In genomic region chr12:55397544-55398239, GRCm38 (mm10) we compare ENCODE assay signal across 8 mouse cellular contexts. TPM values are rescaled to one million over a fixed set of nuclear protein-coding genes. Genes with fewer than 3 reads are reported as not detected.
DNase-seq lines count a peak whose midpoint lies in the region; ATAC-seq and TF ChIP-seq lines count a peak whose summit lies in the region.

No protein-coding gene starts in this region.

- peaks cover 9% of the 10 kb centered on the region for H3K36me3 ChIP-seq in C2C12 (ENCODE audit: control insufficient read depth, insufficient read depth)
- H3K36me3 ChIP-seq in ES-E14 (ENCODE audit: control insufficient read depth, insufficient read depth, low read length, poor library complexity, severe bottlenecking): no peaks in the 10 kb centered on the region
- H3K36me3 ChIP-seq in heart, embryonic 11.5 days (ENCODE audit: control insufficient read depth, insufficient read depth, low read length): no peaks in the 10 kb centered on the region
- H3K36me3 ChIP-seq in liver, embryonic 11.5 days (ENCODE audit: control insufficient read depth, insufficient read depth, low read length): no peaks in the 10 kb centered on the region

- in situ Hi-C loops in ES-E14 (cut with MboI; ENCODE audit: low sequenced_read_pairs in 2 of 2, unreplicated experiment in 2 of 2): no loop called here

- H3ac ChIP-seq in C2C12 (ENCODE audit: control insufficient read depth, insufficient read length, low read depth): peak overlapping the region; percentile 95

- H3K4me1 ChIP-seq in ES-E14 (ENCODE audit: control insufficient read depth in 2 of 2, insufficient read depth in 2 of 2, low read length in 2 of 2, poor library complexity in 1 of 2): peaks cover 0 to 2% of the 10 kb centered on the region in 2 experiments; a peak in 2 of 4 replicates
- H3K4me1 ChIP-seq in heart, embryonic 11.5 days (ENCODE audit: control insufficient read depth, insufficient read depth, low read length): peaks cover 14% of the 10 kb centered on the region
- H3K4me1 ChIP-seq in liver, embryonic 11.5 days (replicated peaks; ENCODE audit: control insufficient read depth, insufficient read depth, low read length): peaks cover 8% of the 10 kb centered on the region

- H3K4me3 ChIP-seq in C2C12 (ENCODE audit: insufficient read depth, poor library complexity, severe bottlenecking) (peak overlapping the region; percentile 98), ES-E14 (ENCODE audit: insufficient read depth in 1 of 2, low read depth in 1 of 2, low read length in 2 of 2, poor library complexity in 1 of 2, severe bottlenecking in 1 of 2) (peak overlapping the region; percentile 80 to 100)
- peak overlapping the region; percentile 97 for H3K4me3 ChIP-seq in heart, embryonic 11.5 days (ENCODE audit: low read depth, low read length)
- H3K4me3 ChIP-seq in liver, embryonic 11.5 days (ENCODE audit: low read depth, low read length): peak overlapping the region; percentile 84

- no peak for DNase-seq in ES-E14 (ENCODE audit: low read depth, low spot score)
- DNase-seq in liver, embryonic 11.5 days (ENCODE audit: low spot score): no peak
- no peak for DNase-seq in urinary bladder, adult 2 months (ENCODE audit: low spot score)
- no peak for DNase-seq in spleen, adult 12 weeks (ENCODE audit: low spot score)
- DNase-seq in left cerebral cortex, postnatal 4 days: no peak
- DNase-seq in gastrocnemius, postnatal 25 days: no peak

- WGBS in heart, embryonic 11.5 days (ENCODE audit: insufficient replicate concordance): 61% methylated on average over 9 of the region's 9 CpGs
- WGBS in liver, embryonic 11.5 days: 59% methylated on average over 9 of the region's 9 CpGs

- intact Hi-C loops in left cerebral cortex, postnatal 4 days (cut with DNase I): loop anchor here (5.0 to 10.0 kb wide), 2 partner anchors 83 to 95 kb away; partner anchors contain the start of gene Nfkbia

- H3K27ac ChIP-seq in ES-E14 (ENCODE audit: insufficient read depth, low read depth, low read length, poor library complexity, severe bottlenecking): peak overlapping the region; percentile 50; the same call in 1 of the 2 replicates
- H3K27ac ChIP-seq in heart, embryonic 11.5 days (ENCODE audit: low read depth, low read length): peak overlapping the region; percentile 91
- H3K27ac ChIP-seq in liver, embryonic 11.5 days (ENCODE audit: low read depth, low read length): peak overlapping the region; percentile 79; the same call in 1 of the 2 replicates

- no peak for TF ChIP-seq CTCF in C2C12 (IDR thresholded peaks at IDR 0.05; ENCODE audit: control insufficient read depth, insufficient read depth, insufficient read length)

- no peaks in the 10 kb centered on the region for H3K27me3 ChIP-seq in C2C12 (ENCODE audit: control insufficient read depth, insufficient read depth, insufficient read length)
- no peaks in the 10 kb centered on the region for H3K27me3 ChIP-seq in heart, embryonic 11.5 days (ENCODE audit: control insufficient read depth, insufficient read depth, low read length)
- H3K27me3 ChIP-seq in liver, embryonic 11.5 days (replicated peaks; ENCODE audit: control insufficient read depth, insufficient read depth, low read length): no peaks in the 10 kb centered on the region

- ATAC-seq in heart, embryonic 11.5 days (replicated peaks; ENCODE audit: insufficient number of reproducible peaks, low FRiP score, low TSS enrichment): no peak
- ATAC-seq in liver, embryonic 11.5 days (replicated peaks; ENCODE audit: low FRiP score): no peak

- H3K79me3 ChIP-seq in C2C12 (ENCODE audit: low read depth): peaks cover 40% of the 10 kb centered on the region

- H3K9me3 ChIP-seq in ES-E14 (ENCODE audit: control insufficient read depth, insufficient read depth, low read depth, low read length): no peaks in the 10 kb centered on the region
- H3K9me3 ChIP-seq in heart, embryonic 11.5 days (replicated peaks; ENCODE audit: control insufficient read depth, low read length): no peaks in the 10 kb centered on the region
- no peaks in the 10 kb centered on the region for H3K9me3 ChIP-seq in liver, embryonic 11.5 days (ENCODE audit: control insufficient read depth, low read length)

- H3K4me2 ChIP-seq in heart, embryonic 11.5 days: peak overlapping the region; percentile 87
- H3K4me2 ChIP-seq in liver, embryonic 11.5 days: peak overlapping the region; percentile 74

- peaks cover 41% of the 10 kb centered on the region for H3K79me2 ChIP-seq in C2C12 (ENCODE audit: control insufficient read depth, insufficient read depth)

- H3K9ac ChIP-seq in ES-E14 (ENCODE audit: insufficient read depth, low read depth, low read length, poor library complexity, severe bottlenecking): peak overlapping the region; percentile 70; the same call in 1 of the 2 replicates
- peak overlapping the region; percentile 98 for H3K9ac ChIP-seq in heart, embryonic 11.5 days (ENCODE audit: low read depth, low read length)
- H3K9ac ChIP-seq in liver, embryonic 11.5 days (ENCODE audit: low read depth, low read length): peak overlapping the region; percentile 86

TF ChIP-seq in C2C12, 6 proteins besides CTCF, POLR2A, EP300 and RAD21:
- TF ChIP-seq MYOD1 (IDR thresholded peaks at IDR 0.05; ENCODE audit: control insufficient read depth, insufficient read length, low read depth) (no peak), USF1 (IDR thresholded peaks at IDR 0.05; ENCODE audit: low read depth) (no peak), CEBPB (IDR thresholded peaks at IDR 0.05; ENCODE audit: low read depth) (no peak), MAX (IDR thresholded peaks at IDR 0.05) (no peak), MYOG (IDR thresholded peaks at IDR 0.05; ENCODE audit: control insufficient read depth, extremely low read depth, insufficient read length) (no peak), FOSL1 (IDR thresholded peaks at IDR 0.05; ENCODE audit: insufficient read depth, low read length, poor library complexity, severe bottlenecking) (no peak)

TF ChIP-seq in ES-E14, 5 proteins besides CTCF, POLR2A, EP300 and RAD21:
- TF ChIP-seq ZC3H11A (IDR thresholded peaks at IDR 0.05; ENCODE audit: borderline replicate concordance, low read depth, low read length) (no peak), CHD2 (IDR thresholded peaks at IDR 0.05; ENCODE audit: low read depth, low read length) (no peak), ZNF384 (IDR thresholded peaks at IDR 0.05; ENCODE audit: low read depth, low read length) (no peak), MAFK (IDR thresholded peaks at IDR 0.05; ENCODE audit: insufficient read depth, low read depth, low read length) (no peak), HCFC1 (IDR thresholded peaks at IDR 0.05; ENCODE audit: borderline replicate concordance, insufficient read depth, low read length) (no peak)

RNA-seq across cellular contexts. Expression of gene Psma6, which starts 13.7 kb away (rescaled TPM):
- polyA plus RNA-seq in C2C12 (2012; fragmentation: generic; extraction: Trizol): 312 TPM
- 148 and 215 TPM in 2 replicates for total RNA-seq in ES-E14 (2012; rRNA removed)
- polyA plus RNA-seq in heart, embryonic 11.5 days (2014; fragmentation: Nextera tagmentation; extraction: Ambion mirVana): 336 and 340 TPM in 2 replicates
- 410 and 426 TPM in 2 replicates for polyA plus RNA-seq in liver, embryonic 11.5 days (2014; fragmentation: Nextera tagmentation; extraction: Ambion mirVana)
- 149 and 166 TPM in 2 replicates for polyA plus RNA-seq in urinary bladder, adult 2 months (2012; rRNA removed)
- total RNA-seq in left cerebral cortex, postnatal 4 days (2021): 100 to 1,000 TPM; 173 to 183 TPM
- total RNA-seq in gastrocnemius, postnatal 25 days (2021): 100 to 1,000 TPM; 140 to 155 TPM
